ENCODE assay signal across 20 mouse cellular contexts in genomic region chr16:50939316-50939715, GRCm38 (mm10).
DNase-seq lines count a peak whose midpoint lies in the region; ATAC-seq and TF ChIP-seq lines count a peak whose summit lies in the region.
"Had no signal": no experiment of that assay in that cellular context is flagged by ENCODE, and none has a peak within 500 bp of the region (broad histone marks: within the 10 kb centered on the region; RNA-seq: fewer than 3 reads in every experiment).

No protein-coding gene starts in this region.

- H3K4me1 ChIP-seq in kidney, postnatal 0 days (replicated peaks; ENCODE audit: insufficient read depth, low read length) = no peaks in the 10 kb centered on the region
- peaks cover 5% of the 10 kb centered on the region for H3K4me1 ChIP-seq in E14TG2a.4 (replicated peaks; ENCODE audit: low read depth, low read length)
- H3K4me1 ChIP-seq: embryonic facial prominence, embryonic 10.5 days; hindbrain, embryonic 15.5 days; limb, embryonic 10.5 days; liver, embryonic 13.5 days; midbrain, embryonic 10.5 days; neural tube, embryonic 12.5 days had no signal

- whole genome bisulfite sequencing in kidney, postnatal 0 days = 44% methylated on average over 6 of the region's 6 CpGs

- H3K9ac ChIP-seq in kidney, postnatal 0 days (ENCODE audit: low read depth, low read length) = no peak overlapping the region
- H3K9ac ChIP-seq: hindbrain, embryonic 15.5 days; liver, embryonic 13.5 days; neural tube, embryonic 12.5 days had no signal

- DNase-seq in kidney, postnatal 0 days (ENCODE audit: low spot score) = no peak
- no peak for DNase-seq in kidney, adult 11 months
- peak; percentile 28 for DNase-seq in 416B (ENCODE audit: low read depth)
- peak; percentile 2 for DNase-seq in c-Kit-positive CD71-negative TER-119-negative erythroid progenitor cells, embryonic 14.5 days (ENCODE audit: low read depth)
- no peak for DNase-seq in adrenal gland, adult (ENCODE audit: inconsistent age in 2 of 2, low spot score in 1 of 2)
- no peak for DNase-seq in left cerebral cortex, adult 18-20 months (ENCODE audit: low spot score in 2 of 2)
- DNase-seq: adrenal gland, adult 2 months; cerebellum, postnatal 10 days; gastrocnemius, postnatal 10 days; kidney, adult 8-10 months; layer of hippocampus, postnatal 36 days; liver, embryonic 13.5 days; right cerebral cortex, postnatal 14 days had no signal

- H3K4me2 ChIP-seq in kidney, postnatal 0 days (ENCODE audit: low read length) = no peak overlapping the region
- H3K4me2 ChIP-seq: hindbrain, embryonic 15.5 days; liver, embryonic 13.5 days; neural tube, embryonic 12.5 days had no signal

- no peak overlapping the region for H3K4me3 ChIP-seq in kidney, postnatal 0 days (replicated peaks; ENCODE audit: low read depth, low read length)
- no peak overlapping the region for H3K4me3 ChIP-seq in E14TG2a.4 (replicated peaks; ENCODE audit: low read length)
- H3K4me3 ChIP-seq: embryonic facial prominence, embryonic 10.5 days; hindbrain, embryonic 15.5 days; limb, embryonic 10.5 days; liver, embryonic 13.5 days; midbrain, embryonic 10.5 days; neural tube, embryonic 12.5 days had no signal

- no peak for ATAC-seq in kidney, postnatal 0 days (replicated peaks; ENCODE audit: low FRiP score, low read depth)
- ATAC-seq: forebrain, embryonic 16.5 days had no signal

- H3K9me3 ChIP-seq in kidney, postnatal 0 days (replicated peaks; ENCODE audit: low read length) = no peaks in the 10 kb centered on the region
- no peaks in the 10 kb centered on the region for H3K9me3 ChIP-seq in E14TG2a.4 (ENCODE audit: low read length)
- H3K9me3 ChIP-seq: embryonic facial prominence, embryonic 10.5 days; hindbrain, embryonic 15.5 days; limb, embryonic 10.5 days; liver, embryonic 13.5 days; midbrain, embryonic 10.5 days; neural tube, embryonic 12.5 days had no signal

- H3K27ac ChIP-seq in kidney, postnatal 0 days = no peak overlapping the region
- H3K27ac ChIP-seq: embryonic facial prominence, embryonic 10.5 days; hindbrain, embryonic 15.5 days; limb, embryonic 10.5 days; liver, embryonic 13.5 days; midbrain, embryonic 10.5 days; neural tube, embryonic 12.5 days had no signal

- TF ChIP-seq CTCF in kidney, postnatal 0 days (IDR thresholded peaks at IDR 0.05; ENCODE audit: low read depth) = peak; percentile 47; the same call in 1 of the 2 replicates
- TF ChIP-seq CTCF in E14TG2a.4 (conservative IDR thresholded peaks at IDR 0.05; ENCODE audit: low read length) = peak; percentile 68

- no peaks in the 10 kb centered on the region for H3K36me3 ChIP-seq in kidney, postnatal 0 days (ENCODE audit: insufficient read depth, low read length)
- no peaks in the 10 kb centered on the region for H3K36me3 ChIP-seq in E14TG2a.4 (ENCODE audit: insufficient read depth, low read length)
- H3K36me3 ChIP-seq: embryonic facial prominence, embryonic 10.5 days; hindbrain, embryonic 15.5 days; limb, embryonic 10.5 days; liver, embryonic 13.5 days; midbrain, embryonic 10.5 days; neural tube, embryonic 12.5 days had no signal

- H3K27me3 ChIP-seq in kidney, postnatal 0 days (ENCODE audit: insufficient read depth, low read length) = no peaks in the 10 kb centered on the region
- no peaks in the 10 kb centered on the region for H3K27me3 ChIP-seq in E14TG2a.4 (ENCODE audit: insufficient read depth, low read length)
- H3K27me3 ChIP-seq: hindbrain, embryonic 15.5 days; liver, embryonic 13.5 days; neural tube, embryonic 12.5 days had no signal

Comparison
In these comparisons a context has a peak if more than half of its experiments do, and no peak if none do; other contexts are left out.
1. DNase-seq: peak in 416B (single experiment) and c-Kit-positive CD71-negative TER-119-negative erythroid progenitor cells, embryonic 14.5 days (single experiment); none in kidney, postnatal 0 days (single experiment), kidney, adult 11 months (single experiment), adrenal gland, adult (0 of 2) and left cerebral cortex, adult 18-20 months (0 of 2).